Mouse (Mus musculus) heart, adult 2 months (tissue): ENCODE results near the gene Vwa8.

Experiments
- CTCF ChIP-seq: fragments of 200-600 bp; IDR thresholded peaks from 2 replicates; pipeline ENCODE4 v1.8.1; 2022; ENCODE audit warnings: antibody characterized with exemption, mild to moderate bottlenecking, moderate library complexity
- EP300 ChIP-seq: fragments of 200-500 bp; IDR thresholded peaks from 2 replicates; pipeline ENCODE4 v1.6.1; 2011; ENCODE audit warnings: low read depth, low read length, control low read depth; ENCODE audit not compliant: insufficient read depth
- POLR2A ChIP-seq: fragments of 200-500 bp; IDR thresholded peaks from 2 replicates; pipeline ENCODE4 v1.6.1; 2011; ENCODE audit warnings: mild to moderate bottlenecking, low read depth, low read length, control low read depth; ENCODE audit not compliant: insufficient read depth

- TF ChIP-seq POLR2A (no peak), CTCF (no peak), EP300 (no peak)
Measured at GRCm38 (mm10) chr14:79214129-79214528, 365.3 kb downstream of the Vwa8 start.
